Mouse (Mus musculus): ENCODE measurements around the gene Dap. TPM values are rescaled to one million over a fixed set of nuclear protein-coding genes. Genes with fewer than 3 reads are reported as not detected.
A peak's percentile ranks its signal among the peaks of the same experiment; 100 is the strongest.

The Dap gene
- polyA plus RNA-seq, 1 experiment from 2014 or later = 51.6 TPM

DNA sequence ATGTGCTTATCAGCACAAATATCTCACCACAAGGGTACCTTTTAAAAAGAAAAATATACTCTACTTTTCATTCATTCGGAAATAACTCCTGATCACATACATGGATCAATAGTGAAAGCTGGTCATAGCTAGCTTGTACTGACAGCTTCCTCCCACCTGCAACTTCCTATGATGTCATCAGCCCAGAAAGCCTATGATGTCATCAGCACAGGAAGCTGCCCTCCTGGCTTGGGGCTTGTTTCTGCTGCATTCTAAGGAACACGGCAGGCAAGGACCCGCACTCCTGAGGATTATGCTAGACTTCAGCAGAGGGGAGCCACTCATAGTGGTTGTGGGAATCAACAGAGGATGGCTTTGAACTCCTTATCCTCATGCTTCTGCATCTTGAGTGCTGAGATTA is 80.2 kb downstream of the Dap start:
- 58% methylated on average over 3 of the region's 3 CpGs for WGBS
- no peak for ATAC-seq (ENCODE audit: insufficient number of reproducible peaks, low FRiP score)

DNA sequence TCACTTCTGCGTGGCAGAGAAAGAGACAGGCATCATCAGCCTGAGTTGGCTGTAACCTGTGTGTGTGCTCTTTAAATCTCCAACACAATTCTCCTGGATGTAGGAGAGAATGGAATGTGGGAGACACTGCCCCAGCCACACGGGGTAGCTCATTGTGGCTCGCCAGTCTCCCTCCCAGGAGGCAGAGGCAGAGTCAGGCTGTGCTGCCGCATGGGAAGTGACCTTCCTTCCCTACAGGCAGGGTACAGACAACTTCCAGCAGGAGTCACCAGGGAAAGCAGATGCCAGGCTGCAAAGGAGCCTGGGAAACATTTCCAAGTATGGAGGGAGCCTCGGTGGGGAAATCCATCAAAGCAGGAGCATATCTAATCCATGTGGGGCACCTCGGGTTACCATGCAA is 81.1 kb downstream of the Dap start:
- Histone ChIP-seq H3K36me3 (no peaks in the 10 kb centered on the region), H3K4me3 (no peak overlapping the region), H3K9ac (no peak overlapping the region), H3K4me2 (no peak overlapping the region), H3K9me3 (replicated peaks) (no peaks in the 10 kb centered on the region), H3K27me3 (replicated peaks) (no peaks in the 10 kb centered on the region), H3K4me1 (replicated peaks) (peaks cover 17% of the 10 kb centered on the region), H3K27ac (ENCODE audit: poor library complexity, severe bottlenecking) (no peak overlapping the region)
- 39% methylated on average over 6 of the region's 6 CpGs for WGBS
- ATAC-seq (ENCODE audit: insufficient number of reproducible peaks, low FRiP score) = no peak

More for the DNA sequence above, 80.2 kb downstream of the Dap start:
- no peaks in the 10 kb centered on the region for H3K9me3 ChIP-seq (replicated peaks)
- H3K9ac ChIP-seq = no peak overlapping the region
- no peak overlapping the region for H3K27ac ChIP-seq (ENCODE audit: poor library complexity, severe bottlenecking)
- no peak overlapping the region for H3K4me3 ChIP-seq
- no peaks in the 10 kb centered on the region for H3K27me3 ChIP-seq (replicated peaks)
- H3K36me3 ChIP-seq = no peaks in the 10 kb centered on the region
- peaks cover 21% of the 10 kb centered on the region for H3K4me1 ChIP-seq (replicated peaks)
- no peak overlapping the region for H3K4me2 ChIP-seq

DNA sequence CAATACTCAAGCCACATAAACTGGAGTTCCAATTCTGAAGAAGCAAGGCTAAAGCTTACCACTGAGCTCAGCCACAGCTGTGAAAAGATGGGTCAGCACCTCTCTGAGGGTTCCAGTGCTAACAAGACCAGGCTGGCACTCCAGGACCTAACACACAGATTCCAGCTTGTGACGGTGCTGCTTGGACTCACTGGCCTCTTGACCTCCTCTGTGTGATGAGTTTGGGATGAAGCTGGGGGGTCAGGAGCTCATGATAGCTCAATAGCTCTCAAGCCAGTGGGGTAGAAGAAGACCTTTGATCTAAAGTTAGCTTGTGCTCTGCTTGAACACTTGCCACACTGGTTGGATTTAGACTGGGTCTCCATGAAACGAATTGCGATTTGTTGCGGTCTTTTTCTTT is 82.6 kb downstream of the Dap start:
- Histone ChIP-seq H3K4me1 (replicated peaks) (peaks cover 17% of the 10 kb centered on the region), H3K27ac (ENCODE audit: poor library complexity, severe bottlenecking) (no peak overlapping the region), H3K27me3 (replicated peaks) (no peaks in the 10 kb centered on the region), H3K9ac (no peak overlapping the region), H3K9me3 (replicated peaks) (no peaks in the 10 kb centered on the region), H3K4me2 (no peak overlapping the region), H3K4me3 (no peak overlapping the region), H3K36me3 (no peaks in the 10 kb centered on the region)
- WGBS = 85% methylated on average over 4 of the region's 4 CpGs
- no peak for ATAC-seq (ENCODE audit: insufficient number of reproducible peaks, low FRiP score)

DNA sequence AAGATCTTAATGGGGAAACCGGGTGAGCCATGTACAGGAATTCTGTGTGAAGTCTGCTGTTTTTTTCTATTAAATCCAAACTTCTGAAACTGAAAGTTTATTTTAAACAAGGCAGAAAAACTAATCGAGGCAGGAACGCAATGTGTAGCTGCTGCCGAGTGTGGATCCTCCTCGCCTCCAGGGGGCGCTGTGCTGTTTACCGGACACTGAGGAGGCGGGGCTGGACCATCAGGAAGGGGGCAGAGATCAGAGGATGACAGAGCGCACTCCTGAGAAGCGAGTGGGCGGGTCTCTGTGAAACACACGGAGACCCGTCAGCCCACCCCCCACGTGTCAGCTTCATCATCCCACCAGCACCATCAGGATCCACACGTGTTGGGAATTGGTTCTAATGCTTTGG is 85.4 kb downstream of the Dap start:
- ATAC-seq (ENCODE audit: insufficient number of reproducible peaks, low FRiP score) = no peak
- WGBS = 57% methylated on average over 15 of the region's 15 CpGs
- no peak overlapping the region for H3K27ac ChIP-seq (ENCODE audit: poor library complexity, severe bottlenecking)
- peaks cover 8% of the 10 kb centered on the region; the same call in 1 of the 2 replicates for H3K4me1 ChIP-seq (replicated peaks)
- no peaks in the 10 kb centered on the region for H3K36me3 ChIP-seq
- H3K27me3 ChIP-seq (replicated peaks) = no peaks in the 10 kb centered on the region
- H3K4me2 ChIP-seq = no peak overlapping the region
- no peak overlapping the region for H3K4me3 ChIP-seq
- H3K9ac ChIP-seq = no peak overlapping the region
- no peaks in the 10 kb centered on the region for H3K9me3 ChIP-seq (replicated peaks)

DNA sequence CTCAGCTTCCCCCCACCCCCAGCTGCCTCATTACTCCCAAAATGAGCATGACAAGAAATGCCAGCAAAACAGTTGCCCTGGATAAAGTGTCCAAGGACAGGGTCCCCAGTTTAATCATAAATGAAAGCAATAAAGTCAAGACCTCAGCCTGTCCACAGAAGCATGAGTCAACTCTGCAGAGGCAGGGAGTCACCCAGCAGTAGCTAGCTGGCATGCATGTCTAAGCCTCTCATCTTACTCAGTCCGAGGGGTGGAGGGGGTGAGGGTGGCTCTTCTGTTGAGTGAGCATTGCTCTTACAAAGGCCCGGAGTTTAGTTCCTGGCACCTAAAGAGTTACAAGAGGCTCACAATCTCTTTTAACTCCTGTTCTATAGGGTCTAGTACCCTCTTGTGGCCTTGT is 87.9 kb downstream of the Dap start:
- Histone ChIP-seq H3K27ac (ENCODE audit: poor library complexity, severe bottlenecking) (no peak overlapping the region), H3K36me3 (no peaks in the 10 kb centered on the region), H3K9ac (no peak overlapping the region), H3K4me1 (replicated peaks) (no peaks in the 10 kb centered on the region), H3K4me2 (no peak overlapping the region), H3K9me3 (replicated peaks) (no peaks in the 10 kb centered on the region), H3K4me3 (no peak overlapping the region), H3K27me3 (replicated peaks) (no peaks in the 10 kb centered on the region)
- ATAC-seq (ENCODE audit: insufficient number of reproducible peaks, low FRiP score) = no peak
- 67% methylated on average over 2 of the region's 2 CpGs for WGBS

DNA sequence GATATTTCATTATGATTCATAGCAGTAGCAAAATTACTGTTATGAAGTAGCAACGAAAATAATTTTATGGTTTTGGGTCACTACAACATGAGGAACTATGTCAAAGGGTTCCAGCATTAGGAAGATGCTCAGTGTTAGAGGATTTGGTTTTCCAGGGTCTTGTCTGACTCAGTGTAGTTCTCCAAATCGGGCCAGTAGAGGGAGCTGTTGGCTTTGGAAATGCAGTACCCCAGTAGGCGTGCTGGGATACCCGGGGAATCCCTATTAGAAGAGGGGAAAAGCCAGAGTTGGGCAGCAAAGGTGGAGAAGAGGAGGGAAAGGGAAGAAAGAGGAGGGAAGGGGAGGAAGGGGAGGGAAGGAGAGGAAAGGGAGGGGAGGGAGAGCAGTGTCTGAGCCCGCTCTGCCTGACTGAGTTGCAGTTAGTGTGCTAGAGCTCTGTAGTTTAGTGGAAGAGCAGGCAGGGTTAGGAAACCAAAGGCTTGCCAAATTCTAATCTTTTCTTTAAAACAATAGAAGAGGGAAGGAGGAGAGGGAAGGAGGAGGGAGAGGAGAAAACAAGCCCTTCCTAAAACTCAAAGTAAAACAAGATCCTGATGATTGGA is 91.6 kb downstream of the Dap start:
- H3K9me3 ChIP-seq (replicated peaks) = no peaks in the 10 kb centered on the region
- H3K36me3 ChIP-seq = no peaks in the 10 kb centered on the region
- no peak overlapping the region for H3K27ac ChIP-seq (ENCODE audit: poor library complexity, severe bottlenecking)
- ATAC-seq (ENCODE audit: insufficient number of reproducible peaks, low FRiP score) = peak; percentile 77; the same call in 1 of the 2 replicates
- no peaks in the 10 kb centered on the region for H3K27me3 ChIP-seq (replicated peaks)
- no peak overlapping the region for H3K4me2 ChIP-seq
- H3K4me3 ChIP-seq = no peak overlapping the region
- H3K4me1 ChIP-seq (replicated peaks) = no peaks in the 10 kb centered on the region
- WGBS = 9% methylated on average over 5 of the region's 5 CpGs
- H3K9ac ChIP-seq = no peak overlapping the region

DNA sequence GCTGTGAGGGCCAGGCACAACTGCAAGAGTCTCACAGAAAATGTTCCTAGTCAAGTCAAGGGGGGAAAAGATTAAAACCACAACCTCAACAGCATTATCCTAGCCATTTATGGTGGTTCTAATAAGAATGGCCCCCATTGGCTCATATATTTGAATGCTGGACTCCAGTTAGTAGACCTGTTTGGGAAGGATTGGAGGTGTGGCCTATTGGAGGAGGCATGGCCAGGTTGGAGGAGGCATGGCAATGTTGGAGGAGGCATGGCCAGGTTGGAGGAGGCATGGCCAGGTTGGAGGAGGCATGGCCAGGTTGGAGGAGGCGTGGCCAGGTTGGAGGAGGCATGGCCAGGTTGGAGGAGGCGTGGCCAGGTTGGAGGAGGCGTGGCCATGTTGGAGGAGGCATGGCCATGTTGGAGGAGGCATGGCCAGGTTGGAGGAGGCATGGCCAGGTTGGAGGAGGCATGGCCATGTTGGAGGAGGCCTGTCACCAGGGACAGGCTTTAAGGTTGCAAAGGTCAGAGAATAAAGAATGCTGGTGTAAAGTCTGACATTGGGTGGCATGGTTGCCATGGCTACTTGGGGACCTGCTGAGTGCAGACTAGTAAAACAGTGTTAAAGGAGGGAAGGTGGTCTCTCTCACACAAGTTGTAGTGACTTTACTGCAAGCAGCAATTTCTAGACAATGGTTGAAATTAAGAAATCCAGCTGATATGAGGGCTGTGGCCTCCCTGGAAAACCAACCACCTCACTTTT is 93.1 kb downstream of the Dap start:
- H3K9me3 ChIP-seq (replicated peaks) = no peaks in the 10 kb centered on the region
- no peak overlapping the region for H3K9ac ChIP-seq
- no peak overlapping the region for H3K4me3 ChIP-seq
- H3K4me1 ChIP-seq (replicated peaks) = no peaks in the 10 kb centered on the region
- H3K36me3 ChIP-seq = no peaks in the 10 kb centered on the region
- ATAC-seq (ENCODE audit: insufficient number of reproducible peaks, low FRiP score) = no peak
- no peak overlapping the region for H3K4me2 ChIP-seq
- 77% methylated on average over 3 of the region's 3 CpGs for WGBS
- H3K27me3 ChIP-seq (replicated peaks) = no peaks in the 10 kb centered on the region
- H3K27ac ChIP-seq (ENCODE audit: poor library complexity, severe bottlenecking) = no peak overlapping the region

DNA sequence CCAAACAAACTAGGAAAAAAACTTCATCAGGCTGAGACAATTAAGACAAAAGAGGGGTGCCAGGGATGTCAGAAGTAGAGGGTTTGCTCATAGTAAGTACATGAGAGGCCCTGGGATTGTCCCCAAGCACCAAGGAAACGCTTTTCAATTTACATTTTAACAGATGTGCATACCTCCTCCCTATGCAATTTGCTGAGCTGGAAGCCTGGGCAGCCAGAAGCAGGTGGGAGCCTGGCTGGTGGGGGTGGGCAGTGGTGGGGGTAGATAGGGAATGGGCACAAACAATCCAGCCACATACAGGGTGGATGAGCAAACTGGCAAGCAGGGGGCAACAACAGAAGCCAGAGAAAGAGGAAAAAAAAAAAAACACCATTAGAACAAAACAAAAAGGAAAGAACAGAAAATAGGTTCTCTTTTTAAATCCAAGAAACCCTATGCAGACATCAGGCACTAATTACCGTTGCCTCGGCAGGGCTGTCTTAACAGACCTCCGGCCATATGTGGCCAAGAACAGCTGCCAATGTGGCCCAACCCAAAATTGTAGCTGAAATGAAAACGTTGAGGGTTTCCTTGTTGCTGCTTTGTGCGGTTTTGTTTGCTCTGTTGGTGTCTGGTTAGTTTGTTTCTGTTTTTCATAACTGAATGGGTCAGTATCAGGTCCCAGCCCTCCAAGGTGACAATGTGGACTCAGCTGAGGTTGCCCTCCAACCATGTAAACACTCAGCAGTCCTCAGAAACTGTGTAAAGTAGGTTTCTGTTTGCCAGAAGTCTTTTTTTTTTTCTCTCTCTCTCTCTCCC is 94.2 kb downstream of the Dap start:
- 68% methylated on average over 6 of the region's 6 CpGs for WGBS

DNA sequence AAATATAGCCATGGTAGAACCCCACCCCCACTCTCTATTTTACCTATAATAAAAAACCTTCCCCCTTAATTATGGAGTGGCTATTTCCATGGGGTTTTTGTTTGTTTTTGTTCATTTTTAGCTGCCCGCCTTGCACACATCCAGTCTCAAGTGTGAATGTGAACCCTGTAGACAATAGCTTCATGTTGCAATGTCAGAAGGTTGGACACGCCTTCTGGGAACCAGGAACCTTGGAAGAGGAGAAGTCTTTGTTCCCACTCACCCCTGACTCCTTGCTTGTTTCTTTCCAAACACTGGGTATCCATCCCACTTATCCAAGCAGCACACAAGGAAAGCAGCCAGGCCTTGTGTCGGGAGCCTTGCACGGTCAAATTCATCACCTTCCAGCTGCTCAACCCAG is 94.9 kb downstream of the Dap start:
- no peak overlapping the region for H3K9ac ChIP-seq
- H3K36me3 ChIP-seq = no peaks in the 10 kb centered on the region
- H3K27me3 ChIP-seq (replicated peaks) = no peaks in the 10 kb centered on the region
- no peak overlapping the region for H3K4me3 ChIP-seq
- no peak overlapping the region for H3K4me2 ChIP-seq
- 79% methylated on average over 4 of the region's 4 CpGs for WGBS
- no peaks in the 10 kb centered on the region for H3K4me1 ChIP-seq (replicated peaks)
- no peaks in the 10 kb centered on the region for H3K9me3 ChIP-seq (replicated peaks)
- ATAC-seq (ENCODE audit: insufficient number of reproducible peaks, low FRiP score) = no peak
- H3K27ac ChIP-seq (ENCODE audit: poor library complexity, severe bottlenecking) = no peak overlapping the region

More for the DNA sequence above, 94.2 kb downstream of the Dap start:
- no peak overlapping the region for H3K27ac ChIP-seq (ENCODE audit: poor library complexity, severe bottlenecking)
- H3K4me2 ChIP-seq = no peak overlapping the region
- H3K27me3 ChIP-seq (replicated peaks) = no peaks in the 10 kb centered on the region
- no peaks in the 10 kb centered on the region for H3K4me1 ChIP-seq (replicated peaks)
- H3K9ac ChIP-seq = no peak overlapping the region
- no peak overlapping the region for H3K4me3 ChIP-seq
- ATAC-seq (ENCODE audit: insufficient number of reproducible peaks, low FRiP score) = no peak
- H3K9me3 ChIP-seq (replicated peaks) = no peaks in the 10 kb centered on the region
- no peaks in the 10 kb centered on the region for H3K36me3 ChIP-seq

DNA sequence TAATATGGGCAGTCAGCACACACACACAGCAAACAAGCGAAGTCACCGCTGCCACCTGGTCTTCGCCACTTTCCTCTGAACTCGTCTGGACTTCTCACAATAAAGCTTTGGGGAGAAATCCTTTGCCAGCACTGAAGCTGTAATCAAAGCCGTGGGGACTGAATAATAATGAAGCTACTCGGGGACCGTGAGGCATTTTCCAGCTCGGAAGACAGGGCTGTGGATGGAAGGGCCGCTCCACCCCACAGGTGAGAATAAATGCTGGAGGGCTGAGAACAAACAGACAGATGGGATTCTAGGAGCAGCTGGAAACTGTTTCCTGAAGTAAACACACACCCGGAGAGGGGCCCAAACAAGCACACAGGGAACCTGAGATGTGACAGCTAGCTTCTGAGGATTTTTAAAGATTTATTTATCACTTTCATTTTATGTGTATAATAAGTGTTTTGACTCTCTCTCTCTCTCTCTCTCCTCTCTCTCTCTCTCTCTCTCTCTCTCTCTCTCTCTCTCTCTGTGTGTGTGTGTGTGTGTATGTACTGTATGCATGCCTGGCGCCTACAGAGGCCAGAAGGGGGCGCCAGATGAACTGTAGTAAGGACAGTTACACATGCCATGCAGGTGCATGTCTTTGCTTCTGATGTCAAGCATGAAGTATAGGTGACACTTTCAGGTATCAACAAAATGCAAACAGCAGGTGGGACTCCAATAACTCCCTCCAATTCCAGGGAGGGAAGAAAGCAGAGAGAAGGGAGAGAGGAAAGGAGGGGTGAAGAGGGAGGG is 96.7 kb downstream of the Dap start:
- no peak overlapping the region for H3K4me3 ChIP-seq
- no peaks in the 10 kb centered on the region for H3K9me3 ChIP-seq (replicated peaks)
- no peak overlapping the region for H3K27ac ChIP-seq (ENCODE audit: poor library complexity, severe bottlenecking)
- no peak overlapping the region for H3K4me2 ChIP-seq
- no peaks in the 10 kb centered on the region for H3K4me1 ChIP-seq (replicated peaks)
- 74% methylated on average over 12 of the region's 12 CpGs for whole genome bisulfite sequencing
- H3K27me3 ChIP-seq (replicated peaks) = no peaks in the 10 kb centered on the region
- ATAC-seq (ENCODE audit: insufficient number of reproducible peaks, low FRiP score) = no peak
- H3K36me3 ChIP-seq = no peaks in the 10 kb centered on the region
- H3K9ac ChIP-seq = no peak overlapping the region

DNA sequence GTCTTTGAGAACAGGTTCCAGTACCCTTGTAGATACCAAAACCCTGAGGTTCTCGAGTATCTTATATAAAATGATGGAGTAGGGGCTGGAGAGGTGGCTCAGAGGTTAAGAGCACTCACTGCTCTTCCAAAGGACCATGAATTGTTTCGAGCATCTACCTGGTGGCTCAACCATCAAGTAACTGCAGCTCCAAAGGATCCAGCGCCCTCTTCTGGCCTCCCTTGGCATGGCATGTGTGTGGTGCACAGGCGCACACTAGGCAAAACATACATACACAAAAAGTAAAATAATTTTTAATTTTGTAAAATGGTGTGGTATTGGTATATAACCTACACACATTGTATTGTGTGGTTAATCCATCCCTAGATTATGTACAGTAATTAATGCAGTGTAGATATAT is 99.6 kb downstream of the Dap start:
- 72% methylated on average over 4 of the region's 4 CpGs for WGBS

More for the DNA sequence above, 99.6 kb downstream of the Dap start:
- Histone ChIP-seq H3K36me3 (no peaks in the 10 kb centered on the region), H3K9me3 (replicated peaks) (no peaks in the 10 kb centered on the region), H3K4me2 (no peak overlapping the region), H3K4me1 (replicated peaks) (no peaks in the 10 kb centered on the region), H3K9ac (no peak overlapping the region), H3K27me3 (replicated peaks) (no peaks in the 10 kb centered on the region), H3K27ac (ENCODE audit: poor library complexity, severe bottlenecking) (no peak overlapping the region), H3K4me3 (no peak overlapping the region)
- no peak for ATAC-seq (ENCODE audit: insufficient number of reproducible peaks, low FRiP score)

Data from heart, embryonic 12.5 days (tissue).